Mouse (Mus musculus): Measurements from ENCODE around the gene Mars. TPM values are rescaled to one million over a fixed set of nuclear protein-coding genes. Genes with fewer than 3 reads are reported as not detected.

Mars gene
- 35.1 and 38.8 TPM in 2 replicates for total RNA-seq (2015; ENCODE audit: low replicate concordance)
- 43.5 and 45.6 TPM in 2 replicates for total RNA-seq (2017; ENCODE audit: low replicate concordance)

- ATAC-seq (replicated peaks; ENCODE audit: low FRiP score, poor library complexity, severe bottlenecking) = peak; percentile 93
Measured at GRCm38 (mm10) chr10:127311476-127312355, at the start of gene Mars. TSS of gene Mars (minus strand) at chr10:127311786.

- no peak for ATAC-seq (replicated peaks; ENCODE audit: low FRiP score, poor library complexity, severe bottlenecking)
Measured at GRCm38 (mm10) chr10:127360714-127361113, 49.1 kb upstream of the Mars start.

- no peak for ATAC-seq (replicated peaks; ENCODE audit: low FRiP score, poor library complexity, severe bottlenecking)
Measured at GRCm38 (mm10) chr10:127355336-127355735, 43.8 kb upstream of the Mars start.

GRCm38 (mm10) chr10:127353909-127354895 lies 42.6 kb upstream of the Mars start, which contains the start of gene Inhbe:
TSS of gene Inhbe (minus strand) at chr10:127354411.
- ATAC-seq (replicated peaks; ENCODE audit: low FRiP score, poor library complexity, severe bottlenecking) = no peak

- no peak for ATAC-seq (replicated peaks; ENCODE audit: low FRiP score, poor library complexity, severe bottlenecking)
Measured at GRCm38 (mm10) chr10:127352766-127353165, 41.2 kb upstream of the Mars start.

GRCm38 (mm10) chr10:127352187-127352586 lies 40.6 kb upstream of the Mars start:
- no peak for ATAC-seq (replicated peaks; ENCODE audit: low FRiP score, poor library complexity, severe bottlenecking)

- ATAC-seq (replicated peaks; ENCODE audit: low FRiP score, poor library complexity, severe bottlenecking) = no peak
Measured at GRCm38 (mm10) chr10:127351719-127352118, 40.1 kb upstream of the Mars start.

GRCm38 (mm10) chr10:127351285-127351595 lies 39.7 kb upstream of the Mars start:
- ATAC-seq (replicated peaks; ENCODE audit: low FRiP score, poor library complexity, severe bottlenecking) = no peak

- peak; percentile 46; the same call in 1 of the 2 replicates for ATAC-seq (replicated peaks; ENCODE audit: low FRiP score, poor library complexity, severe bottlenecking)
Measured at GRCm38 (mm10) chr10:127350594-127351284, 39.2 kb upstream of the Mars start.

- no peak for ATAC-seq (replicated peaks; ENCODE audit: low FRiP score, poor library complexity, severe bottlenecking)
Measured at GRCm38 (mm10) chr10:127349810-127350209, 38.2 kb upstream of the Mars start.

GRCm38 (mm10) chr10:127348957-127349356 lies 37.4 kb upstream of the Mars start:
- ATAC-seq (replicated peaks; ENCODE audit: low FRiP score, poor library complexity, severe bottlenecking) = no peak

- no peak for ATAC-seq (replicated peaks; ENCODE audit: low FRiP score, poor library complexity, severe bottlenecking)
Measured at GRCm38 (mm10) chr10:127346173-127346572, 34.6 kb upstream of the Mars start.

GRCm38 (mm10) chr10:127343029-127343428 lies 31.4 kb upstream of the Mars start:
- ATAC-seq (replicated peaks; ENCODE audit: low FRiP score, poor library complexity, severe bottlenecking) = no peak

GRCm38 (mm10) chr10:127341891-127342639 lies 30.5 kb upstream of the Mars start, which contains the start of gene Gli1:
TSS of gene Gli1 (minus strand) at chr10:127341974.
- peak; percentile 74 for ATAC-seq (replicated peaks; ENCODE audit: low FRiP score, poor library complexity, severe bottlenecking)

GRCm38 (mm10) chr10:127341360-127341690 lies 29.7 kb upstream of the Mars start:
- ATAC-seq (replicated peaks; ENCODE audit: low FRiP score, poor library complexity, severe bottlenecking) = no peak

- ATAC-seq (replicated peaks; ENCODE audit: low FRiP score, poor library complexity, severe bottlenecking) = no peak
Measured at GRCm38 (mm10) chr10:127340577-127341359, 29.2 kb upstream of the Mars start.

GRCm38 (mm10) chr10:127339683-127340576 lies 28.3 kb upstream of the Mars start:
- no peak for ATAC-seq (replicated peaks; ENCODE audit: low FRiP score, poor library complexity, severe bottlenecking)

Data from erythroblast, adult 5-6 weeks (primary cell).